Mouse (Mus musculus) heart, postnatal 0 days (tissue): ENCODE results near the gene BC016579. TPM values are rescaled to one million over a fixed set of nuclear protein-coding genes. Genes with fewer than 3 reads are reported as not detected.

Experiments
- ATAC-seq: fragments of 200-750 bp; cut with Nextera tagmentation; 2 replicates; pipeline ENCODE4 v1.8.0; 2017; ENCODE audit warnings: low read depth, moderate number of reproducible peaks, moderate library complexity; ENCODE audit not compliant: insufficient read depth
- DNase-seq: peaks from one replicate; pipeline ENCODE4 v3.0.0-alpha.2; 2016; ENCODE audit warnings: low spot score
- H3K27ac ChIP-seq: fragments of 300-500 bp; sonication (generic); 2 replicates; pipeline ENCODE4 v1.5.1; 2014; ENCODE audit warnings: low read depth, mild to moderate bottlenecking
- H3K27me3 ChIP-seq: fragments of 300-500 bp; sonication (generic); 2 replicates; pipeline ENCODE4 v1.6.1; 2014; ENCODE audit warnings: low read length, mixed read lengths; ENCODE audit not compliant: control insufficient read depth, insufficient read depth
- H3K36me3 ChIP-seq: fragments of 300-500 bp; sonication (generic); replicated peaks from 2 replicates; pipeline ENCODE4 v1.6.1; 2014; ENCODE audit warnings: low read length, mixed read lengths; ENCODE audit not compliant: control insufficient read depth, insufficient read depth
- H3K4me1 ChIP-seq: fragments of 300-500 bp; sonication (generic); 2 replicates; pipeline ENCODE4 v1.6.1; 2014; ENCODE audit warnings: antibody characterized with exemption; ENCODE audit not compliant: control insufficient read depth, insufficient read depth
- H3K4me2 ChIP-seq: fragments of 300-500 bp; sonication (generic); 2 replicates; pipeline ENCODE4 v1.6.1; 2014; ENCODE audit warnings: low read depth, mild to moderate bottlenecking, low read length, moderate library complexity
- H3K4me3 ChIP-seq: fragments of 300-500 bp; sonication (generic); 2 replicates; pipeline ENCODE4 v1.5.1; 2014; ENCODE audit warnings: low read depth, low read length
- H3K9ac ChIP-seq: fragments of 300-500 bp; sonication (generic); replicated peaks from 2 replicates; pipeline ENCODE4 v1.6.1; 2014; ENCODE audit warnings: low read depth, low read length, mixed read lengths
- H3K9me3 ChIP-seq: fragments of 300-500 bp; sonication (generic); replicated peaks from 2 replicates; pipeline ENCODE4 v1.6.1; 2016; ENCODE audit warnings: low read length; ENCODE audit not compliant: control insufficient read depth
- CTCF ChIP-seq: IDR thresholded peaks from 2 replicates; pipeline ENCODE4 v1.5.1; 2016; ENCODE audit warnings: antibody characterized with exemption, control low read depth, low read depth
- EP300 ChIP-seq: IDR thresholded peaks from 2 replicates; pipeline ENCODE4 v1.6.1; 2016; ENCODE audit warnings: antibody characterized with exemption, low read depth
- WGBS: fragments of 180-500 bp; shearing (Covaris S2); extraction: QIAGEN DNeasy Blood & Tissue Kit; methylation state at CpG from one replicate; pipeline ENCODE4 v1.1.7; 2014; 5-methylcytosine and 5-hydroxymethylcytosine counted together
- polyA plus RNA-seq: library from polyadenylated mRNA; unstranded; fragments of >200 nt; fragmentation: Nextera tagmentation; extraction: Ambion mirVana; gene quantifications from 2 replicates; pipeline ENCODE4 v1.2.1, GENCODE M21; 2015
- total RNA-seq: library from RNA; depleted of rRNA; stranded (reverse); fragments of >200 nt; gene quantifications from 2 replicates; pipeline ENCODE4 v1.2.3, GENCODE M21; 2014; ENCODE audit warnings: low replicate concordance

The BC016579 gene
- total and polyA plus RNA-seq, 2 experiments from 2014 or later = not detected

- Histone ChIP-seq H3K4me3 (no peak overlapping the region), H3K4me1 (no peaks in the 10 kb centered on the region)
- no peak for ATAC-seq
These were observed 9.9 kb downstream of the BC016579 start for GRCm38 (mm10) chr16:45643944-45644343.

GRCm38 (mm10) chr16:45641301-45641700 lies 12.6 kb downstream of the BC016579 start:
- no peaks in the 10 kb centered on the region for H3K36me3 ChIP-seq
- H3K9ac ChIP-seq = no peak overlapping the region
- no peak overlapping the region for H3K4me3 ChIP-seq
- WGBS = 52% methylated on average over 3 of the region's 3 CpGs
- H3K4me2 ChIP-seq = no peak overlapping the region
- DNase-seq = no peak
- H3K27me3 ChIP-seq = no peaks in the 10 kb centered on the region
- no peak overlapping the region for H3K27ac ChIP-seq
- H3K9me3 ChIP-seq = no peaks in the 10 kb centered on the region
- TF ChIP-seq CTCF (no peak), EP300 (no peak)
- H3K4me1 ChIP-seq = no peaks in the 10 kb centered on the region
- ATAC-seq = no peak

More at GRCm38 (mm10) chr16:45643944-45644343, 9.9 kb downstream of the BC016579 start:
- TF ChIP-seq CTCF (no peak), EP300 (no peak)
- Histone ChIP-seq H3K4me2 (no peak overlapping the region), H3K9ac (no peak overlapping the region), H3K27ac (no peak overlapping the region), H3K36me3 (no peaks in the 10 kb centered on the region), H3K9me3 (no peaks in the 10 kb centered on the region), H3K27me3 (no peaks in the 10 kb centered on the region)
- 59% methylated on average over 3 of the region's 3 CpGs for WGBS
- DNase-seq = no peak

DNA sequence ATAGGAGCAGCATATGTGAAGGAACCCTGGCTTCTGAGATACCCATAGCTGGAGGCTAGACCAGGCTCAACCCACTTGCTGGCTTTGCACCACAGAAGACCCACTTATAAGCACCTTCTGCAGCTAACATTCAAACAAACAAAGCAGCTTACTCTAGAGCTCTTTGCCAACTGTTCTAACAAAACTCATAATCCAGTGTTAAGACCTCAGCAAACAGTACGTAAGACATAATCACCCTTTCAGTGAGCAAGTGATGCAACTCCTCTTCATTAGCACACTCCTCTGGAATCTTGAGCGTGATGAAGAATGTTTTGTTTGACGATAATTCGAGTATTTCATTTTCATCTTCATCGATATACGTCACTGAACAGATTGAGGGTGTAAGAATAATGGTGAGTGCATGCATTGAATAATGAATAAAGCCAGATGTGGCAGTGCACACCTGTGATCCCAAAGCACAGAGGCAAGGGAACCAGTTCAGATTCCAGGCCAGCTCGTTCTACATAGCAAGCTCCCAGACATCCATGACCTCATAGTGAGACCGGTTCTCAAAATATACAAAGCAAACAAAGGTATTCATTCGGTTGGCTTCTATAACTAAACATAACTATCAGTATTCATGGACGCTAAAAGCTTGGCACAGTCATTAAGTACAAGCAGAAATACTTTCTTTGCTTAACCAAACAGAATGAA lies 13.7 kb downstream of the BC016579 start:
- ATAC-seq = no peak
- Histone ChIP-seq H3K9ac (no peak overlapping the region), H3K4me1 (no peaks in the 10 kb centered on the region), H3K9me3 (no peaks in the 10 kb centered on the region), H3K27ac (no peak overlapping the region), H3K36me3 (no peaks in the 10 kb centered on the region), H3K4me2 (no peak overlapping the region), H3K27me3 (no peaks in the 10 kb centered on the region), H3K4me3 (no peak overlapping the region)
- TF ChIP-seq EP300 (no peak), CTCF (no peak)
- WGBS = 57% methylated on average over 10 of the region's 10 CpGs
- DNase-seq = no peak

DNA sequence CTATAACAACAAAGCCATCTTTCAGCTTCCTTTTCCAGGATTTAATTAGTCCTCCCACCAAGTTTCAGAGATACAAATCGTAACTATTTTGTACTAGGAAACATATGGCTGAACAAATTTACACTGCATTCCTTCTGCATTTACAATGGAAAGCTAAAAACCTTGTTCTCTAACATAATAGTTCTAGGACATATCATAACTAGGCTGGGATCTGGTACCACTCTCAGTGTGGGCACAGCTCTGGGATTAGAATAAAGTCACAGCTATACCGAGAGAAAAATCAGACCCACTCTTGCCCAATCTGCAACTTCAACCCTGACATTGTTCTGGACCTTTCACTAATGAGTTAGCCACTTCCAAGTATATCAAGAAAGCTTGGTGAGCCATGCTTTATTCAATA lies 18.0 kb downstream of the BC016579 start:
- no peak overlapping the region for H3K4me2 ChIP-seq
- DNase-seq = no peak
- no peak overlapping the region for H3K27ac ChIP-seq
- TF ChIP-seq EP300 = no peak
- no peak for TF ChIP-seq CTCF
- no peaks in the 10 kb centered on the region for H3K27me3 ChIP-seq
- no peaks in the 10 kb centered on the region for H3K36me3 ChIP-seq
- no peaks in the 10 kb centered on the region for H3K4me1 ChIP-seq
- WGBS = 70% methylated on average over 2 of the region's 2 CpGs
- H3K4me3 ChIP-seq = no peak overlapping the region
- no peak overlapping the region for H3K9ac ChIP-seq
- H3K9me3 ChIP-seq = no peaks in the 10 kb centered on the region
- ATAC-seq = no peak

DNA sequence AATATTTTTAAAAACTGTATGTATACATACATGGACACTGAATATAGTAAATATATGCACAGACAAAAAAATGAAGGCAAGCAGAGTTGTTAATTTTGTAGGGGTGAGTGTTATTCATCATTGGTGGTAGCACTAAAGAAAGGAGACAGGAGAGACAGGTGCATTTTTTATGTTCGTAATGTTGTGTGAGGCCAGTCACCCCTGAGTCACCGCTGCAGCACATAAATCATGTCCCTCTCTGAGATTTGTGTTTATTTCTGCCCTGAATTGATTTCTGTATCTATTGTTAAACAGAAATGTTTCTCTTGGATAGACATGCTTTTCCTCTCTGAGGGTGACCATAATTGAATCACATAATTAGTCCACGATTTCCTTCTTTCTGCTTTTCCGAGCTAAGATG lies 21.4 kb downstream of the BC016579 start:
- Histone ChIP-seq H3K4me1 (no peaks in the 10 kb centered on the region), H3K9ac (no peak overlapping the region), H3K4me2 (no peak overlapping the region), H3K4me3 (no peak overlapping the region), H3K27me3 (no peaks in the 10 kb centered on the region), H3K9me3 (no peaks in the 10 kb centered on the region), H3K27ac (no peak overlapping the region), H3K36me3 (no peaks in the 10 kb centered on the region)
- no peak for TF ChIP-seq CTCF
- TF ChIP-seq EP300 = no peak
- WGBS = 64% methylated on average over 4 of the region's 4 CpGs
- no peak for DNase-seq
- ATAC-seq = no peak
